Mouse (Mus musculus) liver, adult 2 months (tissue): Measurements from ENCODE around the gene Polr2l. TPM values are rescaled to one million over a fixed set of nuclear protein-coding genes. Genes with fewer than 3 reads are reported as not detected.

Experiments used
- DNase-seq: peaks from one replicate; pipeline ENCODE4 v3.0.0-alpha.2; 2011; ENCODE audit warnings: low read depth, low spot score; ENCODE audit errors: extremely low read depth
- H3K27ac ChIP-seq: fragments of 200-500 bp; replicated peaks from 2 replicates; pipeline ENCODE4 v1.5.1; 2012; ENCODE audit warnings: low read depth, mild to moderate bottlenecking, control low read depth, inconsistent platforms, low read length; ENCODE audit not compliant: insufficient read depth
- H3K27me3 ChIP-seq: fragments of 200-500 bp; 2 replicates; pipeline ENCODE4 v1.6.1; 2012; ENCODE audit warnings: mild to moderate bottlenecking, moderate library complexity, low read length, inconsistent platforms; ENCODE audit not compliant: control insufficient read depth, insufficient read depth
- H3K36me3 ChIP-seq: fragments of 200-500 bp; 2 replicates; pipeline ENCODE4 v1.6.1; 2012; ENCODE audit warnings: low read length, inconsistent platforms; ENCODE audit not compliant: control insufficient read depth, insufficient read depth
- H3K4me1 ChIP-seq: fragments of 200-500 bp; 2 replicates; pipeline ENCODE4 v1.6.1; 2011; ENCODE audit warnings: low read length; ENCODE audit not compliant: control insufficient read depth, insufficient read depth
- H3K4me3 ChIP-seq: fragments of 200-500 bp; 2 replicates; pipeline ENCODE4 v1.5.1; 2011; ENCODE audit warnings: low read depth, mild to moderate bottlenecking, control low read depth, low read length, moderate library complexity; ENCODE audit not compliant: insufficient read depth
- H3K79me2 ChIP-seq: fragments of 200-500 bp; 2 replicates; pipeline ENCODE4 v1.6.1; 2012; ENCODE audit warnings: inconsistent platforms, mild to moderate bottlenecking, low read length, moderate library complexity; ENCODE audit not compliant: control insufficient read depth, insufficient read depth
- H3K9ac ChIP-seq: fragments of 200-500 bp; 2 replicates; pipeline ENCODE4 v1.6.1; 2012; ENCODE audit warnings: low read depth, mild to moderate bottlenecking, control low read depth, inconsistent platforms, low read length
- CTCF ChIP-seq: fragments of 200-500 bp; IDR thresholded peaks from 2 replicates; pipeline ENCODE4 v1.5.1; 2011; ENCODE audit warnings: low read depth, low read length, control low read depth
- POLR2A ChIP-seq: fragments of 200-500 bp; IDR thresholded peaks from 2 replicates; pipeline ENCODE4 v1.6.1; 2011; ENCODE audit warnings: low read length, control low read depth; ENCODE audit not compliant: insufficient read depth; ENCODE audit errors: extremely low read depth
- WGBS: fragments of 180-500 bp; shearing (Covaris S2); methylation state at CpG from one replicate; pipeline ENCODE4 v1.1.7; 2018; 5-methylcytosine and 5-hydroxymethylcytosine counted together
- polyA plus RNA-seq: library from polyadenylated mRNA; depleted of rRNA; stranded (reverse); fragments of >200 nt; gene quantifications from 2 replicates; pipeline ENCODE4 v1.2.3, GENCODE M21; 2012
- total RNA-seq: library from RNA; depleted of rRNA; stranded (reverse); fragments of >200 nt; gene quantifications from 2 replicates; pipeline ENCODE4 v1.2.3, GENCODE M21; 2014

Polr2l gene
- total and polyA plus RNA-seq, 2 experiments: 41.1 to 42.8 TPM

DNA sequence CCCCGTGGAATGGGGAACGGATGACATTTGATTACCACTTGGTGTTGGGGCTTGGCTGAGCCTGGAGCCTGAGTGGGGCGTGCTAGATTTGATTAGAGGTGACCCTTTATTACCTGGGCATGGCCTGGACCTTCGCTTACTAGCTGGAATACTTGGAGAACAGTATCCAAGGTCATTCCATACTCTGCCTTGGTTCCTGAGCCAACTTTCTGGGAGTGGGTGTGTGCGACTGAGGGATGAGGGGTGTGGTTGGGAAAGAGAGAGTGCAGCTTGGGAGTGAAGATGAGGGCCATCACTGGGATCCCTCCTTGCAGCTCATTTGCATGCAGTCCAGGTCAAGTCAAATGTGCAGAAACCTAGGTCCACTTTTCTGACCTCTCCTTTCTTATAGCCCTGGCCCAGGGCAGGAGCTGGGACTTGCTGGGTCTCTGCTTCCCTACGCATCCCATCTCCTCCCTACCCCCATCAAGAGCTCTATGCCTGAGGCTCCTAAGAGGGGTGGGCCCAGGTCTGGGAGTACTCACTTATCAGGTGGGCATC, 8.3 kb upstream of the Polr2l start:
- DNase-seq: no peak
- Histone ChIP-seq H3K79me2 (peaks cover 19% of the 10 kb centered on the region), H3K4me3 (no peak overlapping the region), H3K27ac (no peak overlapping the region), H3K36me3 (peaks cover 10% of the 10 kb centered on the region), H3K4me1 (peaks cover 10% of the 10 kb centered on the region), H3K9ac (no peak overlapping the region), H3K27me3 (no peaks in the 10 kb centered on the region)
- WGBS: 81% methylated on average over 6 of the region's 6 CpGs
- no peak for TF ChIP-seq CTCF
- TF ChIP-seq POLR2A: no peak

DNA sequence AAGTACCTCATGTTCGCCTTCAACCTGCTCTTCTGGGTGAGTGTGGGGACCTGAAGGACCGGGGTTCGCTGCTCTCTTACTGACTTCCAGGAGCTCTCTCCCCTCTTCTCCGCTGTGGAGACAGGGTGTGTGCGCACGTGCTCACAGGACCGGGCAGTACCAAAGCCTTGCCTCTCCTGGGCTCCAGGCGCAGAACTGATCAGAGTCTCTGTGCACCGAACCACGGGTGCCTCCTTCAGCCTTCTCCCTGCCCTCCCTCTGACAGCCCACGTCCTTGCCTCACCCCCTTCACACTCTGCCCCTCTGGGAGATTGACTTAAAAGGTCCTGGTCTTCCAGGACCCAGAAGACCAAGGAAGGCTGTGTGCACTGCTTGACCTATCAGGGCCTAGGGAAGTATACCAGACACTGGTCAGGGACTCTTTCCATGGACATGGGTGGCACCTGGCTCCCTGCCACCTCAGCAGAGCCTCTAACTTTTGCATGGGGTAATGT, 7.6 kb upstream of the Polr2l start:
- Histone ChIP-seq H3K27ac (no peak overlapping the region), H3K4me3 (no peak overlapping the region), H3K36me3 (peaks cover 10% of the 10 kb centered on the region), H3K79me2 (peaks cover 25% of the 10 kb centered on the region), H3K4me1 (peaks cover 13% of the 10 kb centered on the region), H3K9ac (no peak overlapping the region), H3K27me3 (no peaks in the 10 kb centered on the region)
- 79% methylated on average over 11 of the region's 11 CpGs for WGBS
- DNase-seq: no peak
- TF ChIP-seq CTCF: no peak
- no peak for TF ChIP-seq POLR2A

DNA sequence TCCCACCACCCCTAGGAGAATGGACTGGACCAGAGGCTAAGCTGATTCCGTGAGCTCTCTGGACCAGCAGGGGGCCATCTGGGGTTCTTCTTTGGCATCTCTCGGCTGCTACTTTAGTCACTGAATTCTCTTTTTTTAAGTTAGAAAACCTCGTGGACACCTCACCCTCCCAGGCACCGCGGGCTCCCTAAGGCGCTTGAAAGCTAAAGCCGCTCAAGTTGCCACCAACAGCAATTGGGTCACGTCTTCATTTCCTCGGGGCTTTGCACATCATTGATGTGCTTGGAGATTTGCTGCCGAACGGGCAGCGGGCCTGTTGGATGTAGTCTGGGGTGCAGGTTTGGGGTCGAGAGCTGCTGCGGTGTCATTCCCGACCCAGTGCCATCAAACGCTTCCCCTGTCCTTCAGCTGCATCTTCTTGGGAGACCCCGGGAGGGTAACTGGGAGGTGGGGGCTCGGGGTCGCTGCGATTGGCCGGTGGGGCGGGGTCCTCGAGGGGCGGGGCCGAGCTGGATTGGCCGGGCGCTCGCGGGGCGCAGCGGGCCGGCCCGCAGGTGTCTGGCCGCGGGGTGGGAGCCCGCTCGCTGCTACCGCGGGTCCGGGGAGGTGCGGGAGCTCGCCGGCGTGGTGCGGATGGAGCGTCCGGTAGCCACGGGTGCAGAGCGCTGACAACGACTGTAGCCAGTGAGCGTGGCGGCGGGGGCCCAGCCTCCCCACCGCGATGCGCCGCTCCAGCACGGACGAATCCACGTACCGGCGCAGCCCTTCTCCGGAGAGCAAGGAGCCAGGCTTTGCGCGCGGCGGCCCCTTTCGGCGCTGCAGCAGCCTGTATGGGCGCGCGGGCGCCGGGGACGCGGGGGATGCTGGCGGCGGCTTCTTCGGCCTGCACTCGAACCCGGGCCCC, 6.8 kb upstream of the Polr2l start:
- H3K4me1 ChIP-seq: peaks cover 18% of the 10 kb centered on the region
- peak overlapping the region; percentile 30; the same call in 1 of the 2 replicates for H3K4me3 ChIP-seq
- H3K79me2 ChIP-seq: peaks cover 29% of the 10 kb centered on the region
- peak; percentile 33; the same call in 1 of the 2 replicates for TF ChIP-seq CTCF
- no peak for TF ChIP-seq POLR2A
- WGBS: 20% methylated on average over 81 of the region's 81 CpGs
- H3K27me3 ChIP-seq: no peaks in the 10 kb centered on the region
- H3K9ac ChIP-seq: peak overlapping the region; percentile 30
- H3K36me3 ChIP-seq: peaks cover 8% of the 10 kb centered on the region
- DNase-seq: no peak
- no peak overlapping the region for H3K27ac ChIP-seq

DNA sequence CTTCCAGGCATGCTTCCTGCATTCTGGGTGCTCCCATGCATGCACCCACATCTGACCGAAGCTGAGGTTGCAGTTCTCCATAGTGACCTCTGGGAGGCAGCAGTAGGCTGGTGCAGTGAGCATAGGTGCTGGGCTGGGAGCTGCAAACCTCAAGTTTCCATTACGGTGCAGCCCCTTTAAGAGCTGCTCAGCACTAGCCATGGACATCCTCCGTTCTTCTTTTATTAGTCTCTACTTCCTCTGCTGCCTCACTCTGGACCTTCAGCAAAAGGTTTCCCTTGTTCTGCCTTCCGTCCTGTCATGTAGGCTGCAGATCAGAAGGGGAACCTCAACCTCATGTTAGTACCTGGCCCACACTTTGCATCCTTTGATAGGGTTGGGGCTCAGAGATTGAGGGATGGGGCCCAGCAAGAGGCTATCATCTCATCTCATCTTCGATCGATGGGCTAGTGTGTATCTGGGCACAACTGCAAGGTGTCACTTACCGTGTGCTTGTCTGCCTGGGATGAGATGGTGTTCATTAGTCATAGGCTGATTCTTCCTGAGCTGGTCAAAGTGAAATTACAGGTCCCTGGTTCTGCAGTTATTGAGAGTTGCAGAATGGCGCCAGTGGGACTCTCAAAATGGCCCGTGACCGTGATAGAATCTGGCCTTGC, 6.0 kb upstream of the Polr2l start:
- H3K9ac ChIP-seq: no peak overlapping the region

DNA sequence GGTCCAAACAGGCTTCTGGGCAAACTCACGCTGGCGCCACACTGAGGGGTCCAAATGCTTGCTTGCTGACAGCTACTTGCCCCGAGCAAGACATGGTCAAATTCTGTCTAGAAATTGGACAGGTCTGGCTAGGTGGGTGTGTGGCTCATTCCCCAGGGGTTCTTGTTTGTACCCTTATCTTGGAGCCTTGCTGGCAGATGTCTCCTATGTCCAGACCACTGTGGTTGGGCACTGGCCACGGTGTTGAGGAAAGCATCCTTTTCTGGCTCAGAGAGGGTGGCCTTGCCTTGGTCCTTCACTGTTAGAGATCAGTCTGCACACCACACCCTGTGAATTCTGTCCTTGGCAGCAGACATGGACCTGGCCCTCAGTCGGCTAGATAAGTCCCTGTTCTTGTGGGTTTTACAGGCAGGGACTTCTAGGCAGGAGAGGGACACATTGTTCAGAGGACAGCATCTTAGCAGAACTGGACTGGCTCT, 3.4 kb upstream of the Polr2l start:
- Histone ChIP-seq H3K36me3 (no peaks in the 10 kb centered on the region), H3K27ac (0 out of 2 replicates have a peak overlapping the region, but pooled peaks have one; percentile 92), H3K4me1 (peaks cover 30% of the 10 kb centered on the region), H3K4me3 (no peak overlapping the region), H3K79me2 (peaks cover 39% of the 10 kb centered on the region), H3K9ac (0 out of 2 replicates have a peak overlapping the region, but pooled peaks have one; percentile 6), H3K27me3 (no peaks in the 10 kb centered on the region)
- WGBS: 55% methylated on average over 5 of the region's 5 CpGs
- TF ChIP-seq CTCF: no peak
- no peak for TF ChIP-seq POLR2A
- DNase-seq: no peak

More for the DNA sequence above, 6.0 kb upstream of the Polr2l start:
- TF ChIP-seq CTCF (peak; percentile 99), POLR2A (no peak)
- Histone ChIP-seq H3K27ac (no peak overlapping the region), H3K27me3 (no peaks in the 10 kb centered on the region), H3K4me1 (peaks cover 18% of the 10 kb centered on the region), H3K79me2 (peaks cover 29% of the 10 kb centered on the region), H3K4me3 (no peak overlapping the region), H3K36me3 (peaks cover 3% of the 10 kb centered on the region; the same call in 1 of the 2 replicates)
- DNase-seq: peak; percentile 61
- 20% methylated on average over 10 of the region's 10 CpGs for WGBS
